Mouse (Mus musculus) stomach, postnatal 0 days (tissue): ENCODE measurements around the gene Nxph4. TPM values are rescaled to one million over a fixed set of nuclear protein-coding genes. Genes with fewer than 3 reads are reported as not detected.

Experiments
- ATAC-seq: fragments of 200-750 bp; cut with Nextera tagmentation; 2 replicates; pipeline ENCODE4 v1.8.0; 2017; ENCODE audit not compliant: low FRiP score, low TSS enrichment
- DNase-seq: peaks from one replicate; pipeline ENCODE4 v3.0.0-alpha.2; 2016; ENCODE audit warnings: low spot score
- H3K27ac ChIP-seq: fragments of 300-500 bp; sonication (generic); replicated peaks from 2 replicates; pipeline ENCODE4 v1.5.1; 2014; ENCODE audit warnings: mild to moderate bottlenecking, control low read depth
- H3K27me3 ChIP-seq: fragments of 300-500 bp; sonication (generic); 2 replicates; pipeline ENCODE4 v1.6.1; 2014; ENCODE audit warnings: low read length; ENCODE audit not compliant: control insufficient read depth, insufficient read depth
- H3K36me3 ChIP-seq: fragments of 300-500 bp; sonication (generic); 2 replicates; pipeline ENCODE4 v1.6.1; 2014; ENCODE audit warnings: low read length, mixed read lengths; ENCODE audit not compliant: control insufficient read depth, insufficient read depth
- H3K4me1 ChIP-seq: fragments of 300-500 bp; sonication (generic); replicated peaks from 2 replicates; pipeline ENCODE4 v1.6.1; 2014; ENCODE audit warnings: antibody characterized with exemption; ENCODE audit not compliant: control insufficient read depth, insufficient read depth
- H3K4me2 ChIP-seq: fragments of 300-500 bp; sonication (generic); replicated peaks from 2 replicates; pipeline ENCODE4 v1.6.1; 2014; ENCODE audit warnings: low read depth, mild to moderate bottlenecking, control low read depth, moderate library complexity
- H3K4me3 ChIP-seq: fragments of 300-500 bp; sonication (generic); 2 replicates; pipeline ENCODE4 v1.5.1; 2014; ENCODE audit warnings: low read depth, low read length, control low read depth
- H3K9ac ChIP-seq: fragments of 300-500 bp; sonication (generic); 2 replicates; pipeline ENCODE4 v1.6.1; 2014; ENCODE audit warnings: mild to moderate bottlenecking, low read length, control low read depth, mixed read lengths
- H3K9me3 ChIP-seq: fragments of 300-500 bp; sonication (generic); 2 replicates; pipeline ENCODE4 v1.6.1; 2016; ENCODE audit warnings: low read length; ENCODE audit not compliant: control insufficient read depth
- CTCF ChIP-seq: IDR thresholded peaks from 2 replicates; pipeline ENCODE4 v1.5.1; 2016; ENCODE audit warnings: antibody characterized with exemption, low read depth, mild to moderate bottlenecking, moderate library complexity
- EP300 ChIP-seq: optimal IDR thresholded peaks from 2 replicates; pipeline ENCODE3; 2016; ENCODE audit warnings: antibody characterized with exemption
- WGBS: fragments of 180-500 bp; shearing (Covaris S2); extraction: QIAGEN DNeasy Blood & Tissue Kit; methylation state at CpG from one replicate; pipeline ENCODE4 v1.1.7; 2014; 5-methylcytosine and 5-hydroxymethylcytosine counted together
- polyA plus RNA-seq: library from polyadenylated mRNA; unstranded; fragments of >200 nt; fragmentation: Nextera tagmentation; extraction: Ambion mirVana; gene quantifications from 2 replicates; pipeline ENCODE4 v1.2.1, GENCODE M21; 2015

The Nxph4 gene
- 2.7 and 4.0 TPM in 2 replicates for polyA plus RNA-seq

DNA sequence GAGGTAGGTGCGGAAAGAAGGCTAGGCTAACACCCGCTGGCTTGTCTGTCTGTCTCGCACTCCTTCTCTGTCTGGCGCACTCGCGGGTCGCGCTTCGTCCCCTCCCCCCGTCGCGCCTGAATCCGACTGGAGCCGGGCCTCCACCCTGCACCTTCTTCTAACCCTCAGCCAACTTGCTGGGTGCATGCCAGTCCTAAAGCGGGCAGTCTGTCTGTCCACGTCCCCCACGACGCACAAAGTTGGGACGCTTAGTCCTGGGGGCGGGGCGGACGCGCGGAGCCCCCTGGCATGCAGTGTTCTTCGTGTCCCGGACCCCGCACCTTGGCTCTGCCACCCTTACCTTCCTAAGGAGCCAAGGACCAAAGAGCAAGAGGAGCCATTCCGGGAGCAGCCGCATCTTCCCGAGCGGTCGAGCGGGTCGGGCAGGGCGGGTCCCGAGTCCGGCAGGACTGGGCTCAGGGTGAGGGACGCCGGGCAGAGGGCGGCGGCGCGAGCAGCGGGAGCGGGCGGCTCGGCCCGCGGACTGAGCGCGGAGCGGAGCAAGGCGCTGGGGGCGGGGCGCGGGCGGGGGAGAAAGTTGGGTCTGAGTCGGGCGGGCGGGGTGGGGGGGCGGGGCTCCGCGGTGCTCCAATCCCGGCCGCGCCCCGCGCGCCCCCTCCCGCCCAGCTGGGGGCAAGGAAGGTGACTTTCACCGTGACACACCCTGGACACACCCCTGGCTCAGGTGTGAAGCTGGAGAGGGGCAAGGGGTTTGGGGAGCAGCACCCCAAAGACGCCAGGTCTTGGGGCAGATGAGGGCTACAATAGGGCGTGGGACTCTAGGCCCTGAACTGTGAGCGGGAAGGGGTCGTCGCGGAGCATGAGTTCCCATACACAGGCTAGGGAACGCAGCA lies at the start of gene Nxph4:
TSS of gene Nxph4 (minus strand) at position 524 of the 893 bp plus-strand sequence.
- Histone ChIP-seq H3K4me3 (peak within 1 kb of the TSS; percentile 47), H3K36me3 (peaks cover 4% of the 10 kb centered on the region), H3K4me2 (peak within 1 kb of the TSS; percentile 81), H3K9me3 (no peaks in the 10 kb centered on the region), H3K27ac (no peak within 1 kb of the TSS), H3K4me1 (no peaks in the 10 kb centered on the region; the same call in 1 of the 2 replicates), H3K9ac (peak within 1 kb of the TSS; percentile 54), H3K27me3 (peaks cover 26% of the 10 kb centered on the region; the same call in 1 of the 2 replicates)
- ATAC-seq = peak; percentile 28; the same call in 1 of the 2 replicates
- TF ChIP-seq CTCF = no peak
- no peak for TF ChIP-seq EP300
- under 1% methylated on average over 42 of the region's 78 CpGs for WGBS
- DNase-seq = peak; percentile 69

DNA sequence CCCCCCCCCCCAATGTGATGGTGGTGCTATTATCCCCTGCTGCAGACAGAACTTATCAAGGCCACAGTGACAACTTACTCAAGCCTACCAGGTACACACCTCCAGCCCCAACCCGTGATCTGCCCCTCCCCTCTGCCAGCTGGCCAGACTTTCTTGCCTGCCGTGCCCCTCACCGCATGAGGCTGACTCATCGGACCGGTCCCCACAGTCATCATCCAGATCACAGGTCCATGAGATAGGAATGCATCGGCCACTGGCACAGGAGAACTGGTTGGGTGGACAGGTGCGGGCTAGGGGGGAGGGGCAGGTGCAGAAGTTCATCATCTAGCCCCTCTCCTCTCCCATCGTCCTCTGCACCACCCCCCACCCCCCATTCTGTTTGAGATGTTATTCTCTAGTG lies 49.3 kb upstream of the Nxph4 start:
- Histone ChIP-seq H3K9me3 (no peaks in the 10 kb centered on the region), H3K4me2 (no peak overlapping the region), H3K4me3 (no peak overlapping the region), H3K27ac (no peak overlapping the region), H3K9ac (no peak overlapping the region), H3K36me3 (peaks cover 28% of the 10 kb centered on the region), H3K4me1 (no peaks in the 10 kb centered on the region), H3K27me3 (no peaks in the 10 kb centered on the region)
- 61% methylated on average over 8 of the region's 8 CpGs for WGBS
- no peak for TF ChIP-seq EP300
- TF ChIP-seq CTCF = no peak
- peak; percentile 85 for DNase-seq
- ATAC-seq = peak; percentile 82

DNA sequence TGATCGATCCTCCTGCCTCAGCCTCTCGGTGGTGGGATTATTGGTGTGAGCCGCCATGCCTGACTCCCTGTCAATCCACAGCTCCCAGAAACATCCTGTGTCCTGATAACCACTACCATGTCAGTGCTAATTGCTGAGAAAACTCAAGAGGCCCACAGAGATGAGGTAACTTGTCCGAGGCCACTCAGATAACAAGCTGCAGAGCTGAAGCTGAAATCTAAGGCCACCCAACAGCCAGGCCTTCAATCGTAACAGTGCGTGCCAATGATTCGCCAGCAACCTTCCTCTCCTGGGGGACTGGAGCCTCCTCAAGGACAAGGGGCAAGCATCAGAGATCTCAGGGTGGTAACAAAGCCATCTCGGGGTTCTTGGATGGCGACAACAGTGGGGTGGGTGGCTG lies 46.9 kb upstream of the Nxph4 start:
- Histone ChIP-seq H3K4me2 (no peak overlapping the region), H3K36me3 (peaks cover 26% of the 10 kb centered on the region), H3K9ac (no peak overlapping the region), H3K4me1 (no peaks in the 10 kb centered on the region), H3K4me3 (no peak overlapping the region), H3K27ac (no peak overlapping the region), H3K9me3 (no peaks in the 10 kb centered on the region), H3K27me3 (no peaks in the 10 kb centered on the region)
- 88% methylated on average over 9 of the region's 9 CpGs for WGBS
- ATAC-seq = no peak
- TF ChIP-seq CTCF = no peak
- no peak for TF ChIP-seq EP300
- no peak for DNase-seq

DNA sequence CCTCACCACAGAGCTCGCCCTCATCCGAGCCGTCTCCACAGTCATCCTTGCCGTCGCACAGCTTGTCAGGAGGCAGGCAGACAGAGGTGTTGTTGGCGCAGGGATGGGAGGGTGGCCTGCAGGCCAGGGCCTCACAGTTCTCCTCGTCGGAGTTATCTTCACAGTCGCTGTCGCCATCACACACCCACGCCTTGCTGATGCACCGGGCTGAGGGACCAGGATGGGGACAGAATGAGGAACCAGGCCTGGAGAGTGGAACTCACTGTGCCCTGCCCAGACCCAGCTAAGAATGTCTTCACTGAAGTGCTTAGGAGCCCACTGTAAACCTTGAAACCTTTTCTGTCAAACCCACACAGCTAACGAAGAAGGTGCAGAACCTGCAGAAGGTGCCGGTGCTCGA lies 43.6 kb upstream of the Nxph4 start:
- Histone ChIP-seq H3K4me3 (no peak overlapping the region), H3K27me3 (no peaks in the 10 kb centered on the region), H3K4me1 (no peaks in the 10 kb centered on the region), H3K9ac (no peak overlapping the region), H3K9me3 (no peaks in the 10 kb centered on the region), H3K36me3 (peaks cover 43% of the 10 kb centered on the region), H3K4me2 (no peak overlapping the region), H3K27ac (no peak overlapping the region)
- DNase-seq (no peak), ATAC-seq (no peak)
- no peak for TF ChIP-seq CTCF
- no peak for TF ChIP-seq EP300
- 91% methylated on average over 15 of the region's 15 CpGs for WGBS

DNA sequence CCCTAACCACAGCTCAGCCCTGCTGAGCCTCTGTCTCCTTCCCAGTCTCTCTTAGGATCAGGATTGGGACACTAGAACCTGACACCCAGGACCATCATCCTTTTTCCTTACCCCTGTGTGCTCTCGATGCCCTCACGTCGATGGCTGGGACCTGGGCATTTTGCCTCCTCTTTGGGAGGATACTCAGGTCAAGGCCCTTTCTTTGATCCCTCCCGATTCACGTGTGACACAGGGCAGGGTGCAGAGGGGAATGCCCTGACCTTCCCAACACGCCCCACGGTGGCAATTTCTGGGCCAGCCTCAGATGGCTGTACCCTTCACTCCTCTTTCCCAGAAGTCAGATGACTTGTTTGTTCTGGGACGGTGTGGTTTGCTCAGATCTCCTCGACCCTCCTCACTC lies 42.8 kb upstream of the Nxph4 start:
- no peak for DNase-seq
- 76% methylated on average over 9 of the region's 9 CpGs for WGBS
- H3K4me2 ChIP-seq = no peak overlapping the region

More for the DNA sequence above, 42.8 kb upstream of the Nxph4 start:
- TF ChIP-seq CTCF = no peak
- TF ChIP-seq EP300 = no peak
- Histone ChIP-seq H3K36me3 (peaks cover 41% of the 10 kb centered on the region), H3K4me3 (no peak overlapping the region), H3K9ac (no peak overlapping the region), H3K4me1 (no peaks in the 10 kb centered on the region), H3K9me3 (no peaks in the 10 kb centered on the region), H3K27me3 (no peaks in the 10 kb centered on the region), H3K27ac (no peak overlapping the region)
- ATAC-seq = no peak
